Mouse (Mus musculus): ENCODE results near the gene Olfr224. TPM values are rescaled to one million over a fixed set of nuclear protein-coding genes. Genes with fewer than 3 reads are reported as not detected.
"Not testable (repeated sequence)": the region's sequence is repeated elsewhere in the genome, so short reads cannot be mapped to it uniquely, and the experiment has no call there.

The Olfr224 gene
- polyA plus RNA-seq, 1 experiment from 2014 or later: not detected

DNA sequence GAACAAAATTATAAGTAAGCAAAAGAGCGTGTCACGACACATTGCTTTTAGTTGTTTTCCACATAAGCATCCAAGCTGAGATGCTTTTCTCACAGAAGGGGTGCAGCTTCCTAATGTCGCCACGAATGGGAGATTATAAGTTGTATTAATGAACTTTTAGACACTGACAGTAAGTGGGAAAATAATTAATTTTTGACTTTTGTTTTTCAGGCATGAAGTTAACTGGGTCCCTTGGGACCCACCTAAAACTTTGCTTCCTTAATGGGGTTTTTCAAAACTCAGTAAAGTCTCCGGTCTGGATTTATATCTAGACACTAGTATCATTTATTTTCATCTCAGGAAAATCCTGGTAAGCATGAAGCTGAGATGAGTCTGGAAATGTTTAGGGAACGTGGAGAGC is 24.5 kb upstream of the Olfr224 start, which contains the start of gene Olfr324:
Olfr324 (plus strand) TSS at position 301 of the 400 bp plus-strand sequence.
- Histone ChIP-seq H3K4me1 (no peaks in the 10 kb centered on the region), H3K4me2 (replicated peaks) (no peak within 1 kb of the TSS), H3K27me3 (no peaks in the 10 kb centered on the region), H3K27ac (no peak within 1 kb of the TSS), H3K9ac (no peak within 1 kb of the TSS), H3K4me3 (no peak within 1 kb of the TSS), H3K36me3 (no peaks in the 10 kb centered on the region), H3K9me3 (0 out of 2 replicates have a peak, but pooled peaks cover 2% of the 10 kb centered on the region)
- ATAC-seq (ENCODE audit: low FRiP score, low read depth): no peak
- 75% methylated on average over 6 of the region's 6 CpGs for WGBS

DNA sequence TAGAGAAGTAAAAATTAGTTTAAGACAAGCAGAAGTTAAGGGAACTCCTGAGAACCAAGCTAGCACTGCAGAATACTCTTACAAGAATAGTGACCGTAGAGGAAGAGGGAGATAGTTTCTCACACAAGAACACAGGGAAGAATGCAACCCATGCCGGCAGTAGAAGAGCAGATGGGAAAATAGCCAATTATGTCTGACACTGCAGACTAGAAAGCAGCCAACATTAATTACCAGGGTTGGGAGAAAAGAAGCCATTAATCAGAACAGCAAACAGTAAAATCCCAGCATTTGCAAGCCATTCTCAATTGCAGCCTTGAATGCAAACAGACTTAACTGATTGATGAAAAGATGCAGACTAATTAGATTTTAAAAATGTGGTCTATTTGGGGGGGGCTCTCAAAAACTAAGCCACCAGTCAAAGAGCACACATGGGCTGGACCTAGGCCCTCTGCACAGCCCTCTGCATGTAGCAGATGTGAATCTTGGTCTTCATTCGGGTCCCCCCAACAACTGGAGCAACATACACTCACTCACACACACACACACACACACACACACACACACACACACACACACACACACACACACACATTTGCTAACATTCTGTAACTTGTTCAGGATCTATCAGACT is 18.4 kb upstream of the Olfr224 start:
- Histone ChIP-seq H3K27ac (no peak overlapping the region), H3K9me3 (0 out of 2 replicates have a peak, but pooled peaks cover 2% of the 10 kb centered on the region), H3K27me3 (no peaks in the 10 kb centered on the region), H3K36me3 (no peaks in the 10 kb centered on the region), H3K4me2 (replicated peaks) (no peak overlapping the region), H3K4me3 (no peak overlapping the region), H3K9ac (no peak overlapping the region), H3K4me1 (no peaks in the 10 kb centered on the region)
- 57% methylated on average over 3 of the region's 3 CpGs for WGBS
- ATAC-seq (ENCODE audit: low FRiP score, low read depth): no peak

DNA sequence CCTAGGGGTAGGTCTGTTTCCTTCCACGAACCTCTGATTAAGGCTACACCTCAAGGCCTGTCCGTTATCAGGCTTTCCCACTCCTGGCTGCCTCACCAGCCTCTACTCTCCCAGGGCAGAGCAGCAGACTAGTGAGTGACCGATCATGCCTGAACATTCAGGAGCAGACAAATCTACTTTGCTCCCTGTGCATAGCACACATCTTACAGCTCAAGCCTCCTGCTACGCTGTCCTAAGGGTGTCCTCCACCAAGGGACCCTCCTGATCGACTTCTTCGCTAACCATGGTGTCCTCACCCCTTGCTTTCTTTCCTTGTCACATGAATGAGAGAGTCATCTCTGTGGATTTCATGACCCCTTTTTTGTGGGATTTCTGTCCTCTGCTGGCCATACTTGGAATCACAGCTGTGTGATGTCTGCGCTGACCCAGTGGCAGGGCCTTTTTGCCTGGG is 17.6 kb upstream of the Olfr224 start:
- Histone ChIP-seq H3K4me3 (no peak overlapping the region), H3K4me2 (replicated peaks) (no peak overlapping the region), H3K27ac (no peak overlapping the region), H3K4me1 (no peaks in the 10 kb centered on the region), H3K36me3 (no peaks in the 10 kb centered on the region), H3K27me3 (no peaks in the 10 kb centered on the region), H3K9ac (no peak overlapping the region), H3K9me3 (0 out of 2 replicates have a peak, but pooled peaks cover 2% of the 10 kb centered on the region)
- no peak for ATAC-seq (ENCODE audit: low FRiP score, low read depth)
- WGBS: 74% methylated on average over 7 of the region's 7 CpGs

DNA sequence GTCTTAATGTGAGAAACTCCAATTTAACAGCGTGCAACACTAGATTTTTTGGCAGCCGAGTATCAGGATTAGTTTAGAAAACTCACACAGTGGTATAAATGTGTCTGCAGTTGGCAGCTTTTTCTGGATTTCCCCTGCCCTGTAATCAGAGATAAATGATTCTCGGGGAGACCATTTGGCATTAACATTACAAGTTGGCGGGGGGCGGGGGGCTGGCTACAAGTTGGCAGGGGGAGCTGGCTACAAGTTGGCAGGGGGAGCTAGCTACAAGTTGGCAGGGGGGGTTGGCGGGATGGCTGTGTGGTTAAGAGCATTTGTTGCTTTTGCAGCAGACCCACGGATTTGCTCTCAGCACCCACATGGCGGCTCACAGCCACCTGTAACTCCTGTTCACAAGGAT is 8.3 kb upstream of the Olfr224 start:
- 85% methylated on average over 8 of the region's 8 CpGs for WGBS
- no peak for ATAC-seq (ENCODE audit: low FRiP score, low read depth)

DNA sequence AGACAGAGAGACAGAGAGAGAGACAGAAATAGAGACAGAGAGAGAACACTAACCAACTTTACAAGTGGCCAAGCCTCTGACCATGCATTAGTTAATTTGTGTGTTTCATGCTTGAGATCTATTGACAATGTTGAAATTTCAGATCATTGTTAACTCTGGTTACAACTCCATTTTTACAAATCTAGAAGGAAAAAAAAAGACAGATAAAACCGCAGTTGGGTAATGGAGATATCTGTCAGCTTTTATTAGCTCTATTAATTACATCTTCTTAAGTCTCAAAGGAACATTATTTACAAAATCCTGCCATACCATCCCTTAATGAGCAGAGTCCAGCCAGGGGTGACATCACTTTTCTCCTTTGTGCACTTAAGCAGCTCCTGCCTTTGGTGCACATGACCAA is 7.1 kb upstream of the Olfr224 start, which contains the start of gene Olfr325:
Olfr325 (plus strand) TSS at position 301 of the 400 bp plus-strand sequence.
- Histone ChIP-seq H3K4me1 (no peaks in the 10 kb centered on the region), H3K4me2 (replicated peaks) (no peak within 1 kb of the TSS), H3K27ac (no peak within 1 kb of the TSS), H3K36me3 (no peaks in the 10 kb centered on the region), H3K9ac (no peak within 1 kb of the TSS), H3K27me3 (no peaks in the 10 kb centered on the region), H3K9me3 (no peaks in the 10 kb centered on the region), H3K4me3 (no peak within 1 kb of the TSS)
- ATAC-seq (ENCODE audit: low FRiP score, low read depth): no peak
- WGBS: 82% methylated on average over 1 of the region's 1 CpGs

More for the DNA sequence above, 8.3 kb upstream of the Olfr224 start:
- H3K9ac ChIP-seq: no peak overlapping the region
- H3K36me3 ChIP-seq: no peaks in the 10 kb centered on the region
- H3K27me3 ChIP-seq: no peaks in the 10 kb centered on the region
- H3K27ac ChIP-seq: no peak overlapping the region
- no peaks in the 10 kb centered on the region for H3K9me3 ChIP-seq
- H3K4me3 ChIP-seq: no peak overlapping the region
- H3K4me1 ChIP-seq: no peaks in the 10 kb centered on the region
- H3K4me2 ChIP-seq (replicated peaks): no peak overlapping the region

DNA sequence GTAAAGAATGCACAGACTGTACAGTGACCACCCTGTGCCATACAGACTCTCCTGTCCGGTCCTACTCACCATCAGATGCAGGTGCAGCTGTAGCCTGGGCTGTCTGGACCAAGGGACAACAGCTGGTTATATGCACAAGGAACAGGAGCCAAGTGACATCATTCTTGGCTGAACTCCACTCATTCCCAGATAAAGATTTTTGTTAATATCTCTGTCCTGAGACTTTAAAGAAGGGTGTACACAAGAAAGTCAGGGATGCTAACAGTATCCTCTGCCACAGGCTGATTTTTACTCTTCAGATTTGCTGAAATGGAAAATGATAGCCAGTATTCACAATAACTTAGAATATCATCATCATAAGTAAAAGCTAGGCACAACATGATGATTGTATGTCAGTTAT is 14.8 kb downstream of the Olfr224 start, which contains the start of gene Olfr328:
Olfr328 (minus strand) TSS at position 101 of the 400 bp plus-strand sequence.
- Histone ChIP-seq H3K4me2 (replicated peaks) (no peak within 1 kb of the TSS), H3K9me3 (no peaks in the 10 kb centered on the region), H3K9ac (no peak within 1 kb of the TSS), H3K36me3 (no peaks in the 10 kb centered on the region), H3K4me1 (no peaks in the 10 kb centered on the region), H3K27ac (no peak within 1 kb of the TSS), H3K27me3 (no peaks in the 10 kb centered on the region), H3K4me3 (no peak within 1 kb of the TSS)
- 81% methylated on average over 1 of the region's 1 CpGs for WGBS
- ATAC-seq (ENCODE audit: low FRiP score, low read depth): no peak

DNA sequence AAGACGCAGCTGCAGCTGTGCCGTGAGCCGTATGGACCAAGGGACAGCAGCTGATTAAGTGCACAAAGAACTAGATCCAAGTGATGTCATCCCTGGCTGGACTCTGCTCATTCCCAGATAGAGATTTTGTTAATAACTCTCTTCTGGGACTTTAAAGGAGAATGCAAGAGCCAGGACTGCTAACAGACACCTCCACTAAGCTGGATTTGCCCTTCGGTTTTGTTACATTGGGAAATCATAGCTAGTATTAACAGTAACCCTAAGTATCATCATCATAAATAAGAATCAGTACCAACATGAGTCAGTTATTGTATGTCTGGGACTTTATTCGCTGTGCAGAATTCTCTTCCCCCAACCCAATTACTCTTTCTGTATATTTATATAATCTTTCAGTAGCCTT is 24.0 kb downstream of the Olfr224 start, which contains the start of gene Olfr329-ps:
Olfr329-ps (minus strand) TSS at position 101 of the 400 bp plus-strand sequence.
- no peak within 1 kb of the TSS for H3K4me3 ChIP-seq
- H3K4me2 ChIP-seq (replicated peaks): no peak within 1 kb of the TSS
- no peaks in the 10 kb centered on the region for H3K36me3 ChIP-seq
- no peaks in the 10 kb centered on the region for H3K27me3 ChIP-seq
- H3K9me3 ChIP-seq: no peaks in the 10 kb centered on the region
- no peak for ATAC-seq (ENCODE audit: low FRiP score, low read depth)
- H3K27ac ChIP-seq: no peak within 1 kb of the TSS
- no peak within 1 kb of the TSS for H3K9ac ChIP-seq
- WGBS: 80% methylated on average over 5 of the region's 5 CpGs
- no peaks in the 10 kb centered on the region for H3K4me1 ChIP-seq

DNA sequence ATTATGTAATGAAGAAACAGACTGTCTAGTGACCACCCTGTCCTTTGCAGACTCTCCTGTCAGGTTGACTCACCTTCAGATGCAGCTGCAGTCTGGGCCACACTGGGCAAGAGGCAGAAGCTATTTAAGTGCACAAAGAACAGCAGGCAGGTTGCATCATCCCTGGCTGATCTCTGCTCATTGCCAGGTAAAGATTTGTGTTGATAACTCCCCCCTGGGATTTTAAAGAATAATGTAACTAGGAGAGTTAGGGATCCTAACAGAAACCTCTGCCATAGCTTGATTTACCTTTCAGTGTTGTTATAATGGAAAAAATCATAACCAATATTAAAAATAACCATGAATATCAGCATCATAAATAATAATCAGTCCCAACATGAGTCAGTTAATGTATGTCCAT is 35.6 kb downstream of the Olfr224 start, which contains the start of gene Olfr330:
Olfr330 (minus strand) TSS at position 101 of the 400 bp plus-strand sequence.
- not testable (repeated sequence) for H3K4me3 ChIP-seq

DNA sequence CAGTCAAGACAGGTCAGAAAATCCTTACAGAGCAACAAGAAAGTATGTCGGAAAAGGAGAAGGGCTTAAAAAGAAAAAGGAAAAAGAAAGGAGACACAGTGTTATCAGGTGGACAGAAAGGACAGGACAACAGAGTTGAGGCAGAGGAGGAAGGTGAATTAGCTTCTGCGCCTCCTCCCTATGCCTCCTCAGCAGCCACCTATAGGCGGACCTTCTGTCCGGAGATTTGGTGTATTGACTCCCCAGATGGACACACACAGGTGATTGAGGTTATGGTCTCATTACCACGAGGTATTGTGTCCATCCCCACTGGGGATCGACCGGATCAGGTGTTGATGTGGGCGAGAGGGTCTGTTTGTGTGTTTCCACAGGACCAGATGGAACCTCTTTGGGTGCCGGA is 50.6 kb downstream of the Olfr224 start:
- not testable (repeated sequence) for H3K4me1 ChIP-seq; H3K36me3 ChIP-seq; H3K4me3 ChIP-seq; H3K4me2 ChIP-seq (replicated peaks); H3K27me3 ChIP-seq; H3K9ac ChIP-seq; H3K9me3 ChIP-seq; ATAC-seq (ENCODE audit: low FRiP score, low read depth); H3K27ac ChIP-seq
- WGBS: 89% methylated on average over 8 of the region's 9 CpGs

More for the DNA sequence above, 35.6 kb downstream of the Olfr224 start, which contains the start of gene Olfr330:
- not testable (repeated sequence) for H3K36me3 ChIP-seq; H3K9ac ChIP-seq; H3K27ac ChIP-seq; ATAC-seq (ENCODE audit: low FRiP score, low read depth); H3K4me2 ChIP-seq (replicated peaks); H3K4me1 ChIP-seq; H3K9me3 ChIP-seq; H3K27me3 ChIP-seq

DNA sequence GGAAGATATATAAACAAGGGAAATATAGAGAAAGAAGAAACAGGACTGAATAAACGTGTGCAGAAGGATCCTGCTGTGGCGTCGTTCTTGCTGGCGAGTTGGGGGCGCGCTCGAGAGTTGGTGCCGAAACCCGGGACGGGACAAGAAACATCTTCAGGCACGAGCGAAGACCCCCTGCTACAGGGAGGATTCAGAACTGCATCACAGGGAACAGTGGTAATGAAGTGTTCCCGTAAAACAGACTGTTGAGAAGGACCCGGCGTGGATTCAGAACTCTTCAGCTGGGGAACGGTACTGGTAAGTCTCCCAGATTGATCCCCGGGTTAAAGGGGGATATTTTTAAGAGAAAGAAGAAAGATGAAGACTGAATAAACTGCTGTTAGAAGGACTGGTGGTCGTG is 51.4 kb downstream of the Olfr224 start:
- not testable (repeated sequence) for ATAC-seq (ENCODE audit: low FRiP score, low read depth); H3K9ac ChIP-seq; H3K4me2 ChIP-seq (replicated peaks); H3K27ac ChIP-seq; H3K9me3 ChIP-seq; H3K36me3 ChIP-seq; H3K4me1 ChIP-seq; H3K4me3 ChIP-seq; H3K27me3 ChIP-seq
- WGBS: 94% methylated on average over 18 of the region's 18 CpGs
